Mouse (Mus musculus): ENCODE measurements around the gene Pak2.

Gene Pak2

GRCm38 (mm10) chr16:32078991-32079511 is at the start of gene Pak2:
Pak2 (minus strand) TSS chr16:32079342.
- WGBS = under 1% methylated on average over 59 of the region's 60 CpGs

GRCm38 (mm10) chr16:32127046-32127445 is 47.9 kb upstream of the Pak2 start:
- 80% methylated on average over 4 of the region's 4 CpGs for WGBS

GRCm38 (mm10) chr16:32125364-32125763 is 46.2 kb upstream of the Pak2 start:
- 87% methylated on average over 3 of the region's 3 CpGs for WGBS

- WGBS = 63% methylated on average over 17 of the region's 17 CpGs
Observed at GRCm38 (mm10) chr16:32124444-32125335, 45.5 kb upstream of the Pak2 start.

GRCm38 (mm10) chr16:32124020-32124419 is 44.9 kb upstream of the Pak2 start:
- whole genome bisulfite sequencing = 92% methylated on average over 7 of the region's 7 CpGs

- WGBS = 81% methylated on average over 3 of the region's 3 CpGs
Observed at GRCm38 (mm10) chr16:32120454-32120853, 41.3 kb upstream of the Pak2 start.

GRCm38 (mm10) chr16:32116186-32116585 is 37.0 kb upstream of the Pak2 start:
- WGBS = 61% methylated on average over 5 of the region's 5 CpGs

GRCm38 (mm10) chr16:32115781-32116180 is 36.6 kb upstream of the Pak2 start:
- 65% methylated on average over 6 of the region's 6 CpGs for WGBS

GRCm38 (mm10) chr16:32114968-32115695 is 36.0 kb upstream of the Pak2 start:
- 10% methylated on average over 15 of the region's 15 CpGs for WGBS

- 78% methylated on average over 10 of the region's 10 CpGs for WGBS
Observed at GRCm38 (mm10) chr16:32114406-32114805, 35.3 kb upstream of the Pak2 start.

GRCm38 (mm10) chr16:32113541-32114218 is 34.5 kb upstream of the Pak2 start:
- WGBS = 41% methylated on average over 23 of the region's 23 CpGs

- WGBS = 45% methylated on average over 15 of the region's 15 CpGs
Observed at GRCm38 (mm10) chr16:32110951-32111699, 32.0 kb upstream of the Pak2 start.

GRCm38 (mm10) chr16:32108578-32108977 is 29.4 kb upstream of the Pak2 start:
- 81% methylated on average over 2 of the region's 2 CpGs for WGBS

- whole genome bisulfite sequencing = 58% methylated on average over 7 of the region's 7 CpGs
Observed at GRCm38 (mm10) chr16:32108170-32108569, 29.0 kb upstream of the Pak2 start.

GRCm38 (mm10) chr16:32107342-32108045 is 28.4 kb upstream of the Pak2 start:
- 83% methylated on average over 12 of the region's 12 CpGs for WGBS

GRCm38 (mm10) chr16:32105698-32106097 is 26.6 kb upstream of the Pak2 start:
- WGBS = 89% methylated on average over 1 of the region's 1 CpGs

GRCm38 (mm10) chr16:32102295-32102694 is 23.2 kb upstream of the Pak2 start:
- 85% methylated on average over 13 of the region's 13 CpGs for WGBS

- under 1% methylated on average over 34 of the region's 34 CpGs for WGBS
Observed at GRCm38 (mm10) chr16:32099638-32100150, 20.6 kb upstream of the Pak2 start, which contains the start of the genes Pigx and Cep19. Pigx (minus strand) TSS chr16:32099740. Cep19 (plus strand) TSS chr16:32099800.

GRCm38 (mm10) chr16:32098897-32099637 is 19.9 kb upstream of the Pak2 start:
- under 1% methylated on average over 39 of the region's 39 CpGs for WGBS
